ENCODE assay signal across 8 mouse cellular contexts in genomic region chr5:135914156-135914555, GRCm38 (mm10). TPM values are rescaled to one million over a fixed set of nuclear protein-coding genes. Genes with fewer than 3 reads are reported as not detected.
DNase-seq lines count a peak whose midpoint lies in the region; ATAC-seq and TF ChIP-seq lines count a peak whose summit lies in the region.

No protein-coding gene starts in this region.

- H3K27me3 ChIP-seq in liver, postnatal 0 days (ENCODE audit: insufficient read depth, low read length): no peaks in the 10 kb centered on the region
- H3K27me3 ChIP-seq in embryonic facial prominence, embryonic 10.5 days (replicated peaks; ENCODE audit: low read depth, poor library complexity, severe bottlenecking): no peaks in the 10 kb centered on the region

- DNase-seq in MN1 (ENCODE audit: low spot score): peak; percentile 71
- peak; percentile 74 for DNase-seq in adrenal gland, postnatal 14 days
- peak; percentile 79 to 88 for DNase-seq in heart, adult 18-20 months
- peak; percentile 55 for DNase-seq in liver, postnatal 0 days
- DNase-seq in embryonic facial prominence, embryonic 10.5 days (ENCODE audit: low spot score): no peak
- no peak for DNase-seq in ovary, adult 18-20 months (ENCODE audit: low spot score)
- no peak for DNase-seq in embryo, embryonic 11 days
- DNase-seq in thymus, postnatal 0 days (ENCODE audit: low spot score): no peak

- peak; percentile 86 for ATAC-seq in liver, postnatal 0 days

- no peaks in the 10 kb centered on the region for H3K9me3 ChIP-seq in liver, postnatal 0 days (ENCODE audit: low read length)
- H3K9me3 ChIP-seq in embryonic facial prominence, embryonic 10.5 days: no peaks in the 10 kb centered on the region

- no peak overlapping the region for H3K9ac ChIP-seq in liver, postnatal 0 days (replicated peaks)

- peaks cover 48% of the 10 kb centered on the region for H3K36me3 ChIP-seq in liver, postnatal 0 days (replicated peaks; ENCODE audit: insufficient read depth, low read length)
- peaks cover 100% of the 10 kb centered on the region for H3K36me3 ChIP-seq in embryonic facial prominence, embryonic 10.5 days (replicated peaks)

- H3K27ac ChIP-seq in liver, postnatal 0 days (ENCODE audit: low read depth): peak overlapping the region; percentile 74
- no peak overlapping the region for H3K27ac ChIP-seq in embryonic facial prominence, embryonic 10.5 days (replicated peaks)

- H3K4me1 ChIP-seq in liver, postnatal 0 days (ENCODE audit: insufficient read depth): peaks cover 39% of the 10 kb centered on the region
- no peaks in the 10 kb centered on the region for H3K4me1 ChIP-seq in embryonic facial prominence, embryonic 10.5 days

- 54% methylated on average over 6 of the region's 6 CpGs for WGBS in liver, postnatal 0 days (ENCODE audit: insufficient replicate concordance)
- 94% methylated on average over 6 of the region's 6 CpGs for WGBS in embryonic facial prominence, embryonic 10.5 days

- peak; percentile 53; the same call in 1 of the 2 replicates for TF ChIP-seq EP300 in liver, postnatal 0 days (IDR thresholded peaks at IDR 0.05; ENCODE audit: low read depth)

- H3K4me2 ChIP-seq in liver, postnatal 0 days (ENCODE audit: low read depth, low read length): no peak overlapping the region

- H3K4me3 ChIP-seq in liver, postnatal 0 days (ENCODE audit: low read depth, low read length): no peak overlapping the region
- H3K4me3 ChIP-seq in embryonic facial prominence, embryonic 10.5 days: no peak overlapping the region

- peak; percentile 13; the same call in 1 of the 2 replicates for TF ChIP-seq CTCF in liver, postnatal 0 days (IDR thresholded peaks at IDR 0.05; ENCODE audit: low read depth)

RNA-seq across cellular contexts. Expression of gene Ywhag, which starts 20.3 kb away (rescaled TPM):
- total RNA-seq in adrenal gland, postnatal 14 days (2021): 462 and 482 TPM in 2 replicates
- 100 to 1,000 TPM; 285 to 287 TPM for total RNA-seq in heart, adult 18-20 months (2021)
- 56.7 and 66.8 TPM in 2 replicates for polyA plus RNA-seq in liver, postnatal 0 days (2015; fragmentation: Nextera tagmentation; extraction: Ambion mirVana)
- 244 and 257 TPM in 2 replicates for polyA plus RNA-seq in embryonic facial prominence, embryonic 10.5 days (2016; fragmentation: Nextera tagmentation; extraction: Ambion mirVana)
- 69.4 and 69.8 TPM in 2 replicates for polyA plus RNA-seq in thymus, postnatal 0 days (2015; fragmentation: Nextera tagmentation; extraction: Ambion mirVana)

RNA-seq across cellular contexts. Expression of gene Hspb1, which starts 26.4 kb away (rescaled TPM):
- total RNA-seq in adrenal gland, postnatal 14 days (2021): 64.7 and 97.7 TPM in 2 replicates
- total RNA-seq in heart, adult 18-20 months (2021): 100 to 1,000 TPM; 501 to 698 TPM
- polyA plus RNA-seq in liver, postnatal 0 days (2015; fragmentation: Nextera tagmentation; extraction: Ambion mirVana): 4.5 and 9.1 TPM in 2 replicates
- 24.0 and 24.4 TPM in 2 replicates for polyA plus RNA-seq in embryonic facial prominence, embryonic 10.5 days (2016; fragmentation: Nextera tagmentation; extraction: Ambion mirVana)
- 23.7 and 29.1 TPM in 2 replicates for polyA plus RNA-seq in thymus, postnatal 0 days (2015; fragmentation: Nextera tagmentation; extraction: Ambion mirVana)

Comparison
In these comparisons a context has a peak if more than half of its experiments do, and no peak if none do; other contexts are left out.
1. DNase-seq: peak in MN1 (single experiment), adrenal gland, postnatal 14 days (single experiment), heart, adult 18-20 months (2 of 2) and liver, postnatal 0 days (single experiment); none in embryonic facial prominence, embryonic 10.5 days (single experiment), ovary, adult 18-20 months (single experiment), embryo, embryonic 11 days (single experiment) and thymus, postnatal 0 days (single experiment).